Mouse (Mus musculus) hindbrain, embryonic 11.5 days (tissue): ENCODE results near the gene Vmn1r120. TPM values are rescaled to one million over a fixed set of nuclear protein-coding genes. Genes with fewer than 3 reads are reported as not detected.
"Not testable (repeated sequence)": the region's sequence is repeated elsewhere in the genome, so short reads cannot be mapped to it uniquely, and the experiment has no call there.

Experiments
- ATAC-seq: fragments of 200-750 bp; cut with Nextera tagmentation; 2 replicates; pipeline ENCODE4 v1.8.0; 2017; ENCODE audit warnings: mild to moderate bottlenecking, moderate TSS enrichment, moderate library complexity; ENCODE audit not compliant: low FRiP score
- DNase-seq: peaks from one replicate; pipeline ENCODE4 v3.0.0-alpha.2; 2015; ENCODE audit warnings: low spot score
- H3K27ac ChIP-seq: fragments of 300-500 bp; sonication (generic); 2 replicates; pipeline ENCODE4 v1.5.1; 2014; ENCODE audit warnings: mild to moderate bottlenecking, low read depth, low read length
- H3K27me3 ChIP-seq: fragments of 300-500 bp; sonication (generic); 2 replicates; pipeline ENCODE4 v1.6.1; 2014; ENCODE audit warnings: mild to moderate bottlenecking, low read length, moderate library complexity, mixed read lengths; ENCODE audit not compliant: control insufficient read depth, insufficient read depth
- H3K36me3 ChIP-seq: fragments of 300-500 bp; sonication (generic); 2 replicates; pipeline ENCODE4 v1.6.1; 2014; ENCODE audit warnings: mild to moderate bottlenecking, low read length, moderate library complexity, mixed read lengths; ENCODE audit not compliant: control insufficient read depth, insufficient read depth
- H3K4me1 ChIP-seq: fragments of 300-500 bp; sonication (generic); replicated peaks from 2 replicates; pipeline ENCODE4 v1.6.1; 2014; ENCODE audit warnings: low read length, mixed read lengths; ENCODE audit not compliant: control insufficient read depth, insufficient read depth
- H3K4me2 ChIP-seq: fragments of 300-500 bp; sonication (generic); replicated peaks from 2 replicates; pipeline ENCODE4 v1.6.1; 2014; ENCODE audit warnings: mild to moderate bottlenecking, low read depth, low read length
- H3K4me3 ChIP-seq: fragments of 300-500 bp; sonication (generic); 2 replicates; pipeline ENCODE4 v1.5.1; 2014; ENCODE audit warnings: low read depth, low read length
- H3K9ac ChIP-seq: fragments of 300-500 bp; sonication (generic); 2 replicates; pipeline ENCODE4 v1.6.1; 2014; ENCODE audit warnings: low read depth, low read length
- H3K9me3 ChIP-seq: fragments of 300-500 bp; sonication (generic); 2 replicates; pipeline ENCODE4 v1.6.1; 2016; ENCODE audit warnings: low read length; ENCODE audit not compliant: control insufficient read depth
- WGBS: fragments of 180-500 bp; shearing (Covaris S2); extraction: QIAGEN DNeasy Blood & Tissue Kit; methylation state at CpG from one replicate; pipeline ENCODE4 v1.1.7; 2014; 5-methylcytosine and 5-hydroxymethylcytosine counted together
- polyA plus RNA-seq: library from polyadenylated mRNA; unstranded; fragments of >200 nt; fragmentation: Nextera tagmentation; extraction: Ambion mirVana; gene quantifications from 2 replicates; pipeline ENCODE4 v1.2.1, GENCODE M21; 2014

The Vmn1r120 gene
- not detected in 2 replicates for polyA plus RNA-seq

DNA sequence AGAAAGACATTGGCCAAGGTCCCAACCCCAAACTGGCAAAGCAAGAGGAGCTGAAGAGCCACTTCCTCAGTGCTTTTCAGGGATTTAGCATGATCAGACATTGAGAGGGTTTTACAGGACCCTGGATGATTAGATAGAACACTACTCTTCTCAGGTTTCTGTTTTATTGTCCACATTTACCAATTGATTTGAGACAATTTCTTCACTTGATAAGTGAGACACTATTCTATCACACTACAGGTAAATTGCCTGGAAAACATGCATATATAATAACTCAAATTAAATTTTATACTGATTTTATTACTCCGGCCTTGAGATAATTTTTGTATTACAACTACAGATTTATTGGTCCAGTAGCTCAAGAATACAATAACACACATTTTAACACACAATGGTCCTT lies at the start of gene Vmn1r120:
Vmn1r120 (minus strand) TSS at position 101 of the 400 bp plus-strand sequence.
- not testable (repeated sequence) for H3K4me3 ChIP-seq, H3K9me3 ChIP-seq, H3K36me3 ChIP-seq, H3K4me1 ChIP-seq, ATAC-seq, H3K27me3 ChIP-seq, H3K27ac ChIP-seq, DNase-seq, H3K4me2 ChIP-seq, H3K9ac ChIP-seq
- WGBS, result 100% methylated on average over 1 of the region's 1 CpGs

DNA sequence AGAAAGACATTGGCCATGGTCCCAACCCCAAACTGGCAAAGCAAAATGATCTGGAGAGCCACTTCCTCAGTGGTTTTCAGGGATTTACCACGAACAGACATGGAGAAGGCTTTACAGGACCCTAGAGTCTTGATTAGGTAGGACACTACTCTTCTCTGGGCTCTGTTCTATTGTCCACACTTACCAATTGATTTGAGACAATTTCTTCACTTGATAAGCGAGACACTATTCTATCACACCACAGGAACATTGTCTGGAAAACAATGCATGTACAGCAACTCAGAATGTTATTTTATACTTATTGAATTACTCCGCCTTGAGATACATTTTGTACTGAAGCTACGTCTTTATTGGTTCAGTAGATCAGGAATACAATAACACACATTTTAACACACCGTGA lies 44.8 kb upstream of the Vmn1r120 start, which contains the start of gene Vmn1r121:
Vmn1r121 (minus strand) TSS at position 101 of the 400 bp plus-strand sequence.
- ATAC-seq, DNase-seq: not testable (repeated sequence)
- WGBS, result 79% methylated on average over 4 of the region's 5 CpGs

DNA sequence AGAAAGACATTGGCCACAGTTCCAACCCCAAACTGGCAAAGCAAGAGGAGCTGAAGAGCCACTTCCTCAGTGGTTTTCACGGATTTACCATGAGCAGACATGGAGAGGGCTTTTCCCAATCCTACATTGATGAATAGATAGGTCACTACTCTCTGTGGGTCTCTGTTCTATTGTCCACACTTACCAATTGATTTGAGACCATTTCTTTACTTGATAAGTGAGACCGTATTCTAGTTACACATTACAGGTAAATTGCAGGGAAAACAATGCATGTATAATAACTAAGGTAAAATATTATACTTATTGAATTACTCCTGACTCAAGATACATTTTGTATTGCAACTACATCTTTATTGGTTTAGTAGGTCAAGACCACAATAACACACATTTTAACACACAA lies 41.2 kb downstream of the Vmn1r120 start, which contains the start of gene Vmn1r119:
Vmn1r119 (minus strand) TSS at position 101 of the 400 bp plus-strand sequence.
- WGBS, result no CpG with 5 or more reads among the region's 2 CpGs

More for the DNA sequence above, 44.8 kb upstream of the Vmn1r120 start, which contains the start of gene Vmn1r121:
- H3K27ac ChIP-seq, H3K4me2 ChIP-seq, H3K4me1 ChIP-seq, H3K36me3 ChIP-seq, H3K27me3 ChIP-seq, H3K9me3 ChIP-seq, H3K9ac ChIP-seq, H3K4me3 ChIP-seq: not testable (repeated sequence)

More for the DNA sequence above, 41.2 kb downstream of the Vmn1r120 start, which contains the start of gene Vmn1r119:
- H3K4me1 ChIP-seq, ATAC-seq, H3K27me3 ChIP-seq, DNase-seq, H3K36me3 ChIP-seq, H3K27ac ChIP-seq, H3K9me3 ChIP-seq, H3K9ac ChIP-seq, H3K4me3 ChIP-seq, H3K4me2 ChIP-seq: not testable (repeated sequence)

Other genes with a start within 250 kb of the Vmn1r120 start
- not detected in 2 replicates for gene Vmn1r114, start 241.6 kb downstream of the Vmn1r120 start, polyA plus RNA-seq
- not detected in 2 replicates for gene Vmn1r115, start 208.8 kb downstream of the Vmn1r120 start, polyA plus RNA-seq
- not detected in 2 replicates for gene Vmn1r116, start 181.5 kb downstream of the Vmn1r120 start, polyA plus RNA-seq
- gene Vmn1r117, start 169.7 kb downstream of the Vmn1r120 start, polyA plus RNA-seq, result not detected in 2 replicates
- gene Vmn1r118, start 141.4 kb downstream of the Vmn1r120 start, polyA plus RNA-seq, result not detected in 2 replicates
- gene Vmn1r119, start 41.3 kb downstream of the Vmn1r120 start, polyA plus RNA-seq, result not detected in 2 replicates
- gene Vmn1r121, start 44.7 kb upstream of the Vmn1r120 start, polyA plus RNA-seq, result not detected in 2 replicates
- gene Vmn1r122, start 80.3 kb upstream of the Vmn1r120 start, polyA plus RNA-seq, result not detected in 2 replicates
- gene Vmn1r123, start 108.4 kb upstream of the Vmn1r120 start, polyA plus RNA-seq, result not detected in 2 replicates
- not detected in 2 replicates for gene Gm5157, start 136.6 kb upstream of the Vmn1r120 start, polyA plus RNA-seq
- gene Vmn1r124, start 206.8 kb upstream of the Vmn1r120 start, polyA plus RNA-seq, result not detected in 2 replicates
- gene Vmn1r125, start 218.4 kb upstream of the Vmn1r120 start, polyA plus RNA-seq, result not detected in 2 replicates
- not detected in 2 replicates for gene Vmn1r126, start 247.7 kb upstream of the Vmn1r120 start, polyA plus RNA-seq